Mouse (Mus musculus): ENCODE results near the gene Clmp. TPM values are rescaled to one million over a fixed set of nuclear protein-coding genes. Genes with fewer than 3 reads are reported as not detected.

Clmp gene
- 3.5 and 3.9 TPM in 2 replicates for polyA plus RNA-seq (2011; ENCODE audit: insufficient read depth, insufficient read length, low read depth, missing spikeins)

DNA sequence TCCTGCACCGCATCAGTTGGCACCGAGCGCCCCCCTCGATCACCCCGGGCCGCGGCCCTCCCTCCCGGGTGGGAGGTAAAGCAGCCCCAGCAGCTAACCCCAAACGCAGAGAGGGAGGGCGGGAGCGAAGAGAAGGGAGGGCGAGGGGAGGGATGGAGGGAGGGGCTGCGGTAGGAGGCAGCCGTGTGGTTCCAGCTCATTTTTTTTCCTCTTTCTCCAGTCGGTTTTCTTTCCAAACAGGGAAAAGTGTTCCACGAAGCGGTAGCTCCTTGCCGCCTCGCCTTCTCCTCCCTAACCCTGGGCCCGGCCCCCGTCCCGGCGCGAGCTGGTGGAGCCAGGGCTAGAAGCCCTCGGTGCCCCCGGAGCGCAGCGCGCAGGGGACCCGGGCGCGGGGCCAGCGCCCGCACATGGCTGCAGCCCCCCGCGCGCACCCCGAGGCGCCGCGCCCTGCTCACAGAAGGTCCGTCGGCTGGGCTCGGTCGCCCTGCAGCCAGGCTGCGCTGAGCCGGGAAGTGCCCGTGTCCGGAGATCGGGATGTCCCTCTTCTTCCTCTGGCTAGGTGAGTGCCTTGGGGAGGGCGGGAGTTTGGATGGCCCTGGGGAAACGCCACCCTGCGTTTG is at the start of gene Clmp:
TSS of gene Clmp (plus strand) at position 162 of the 620 bp plus-strand sequence.
- Histone ChIP-seq H3K27me3 (ENCODE audit: control insufficient read depth, insufficient read depth, low read length, poor library complexity, severe bottlenecking) (no peaks in the 10 kb centered on the region; the same call in 1 of the 2 replicates), H3K36me3 (ENCODE audit: control insufficient read depth, insufficient read depth, low read length, poor library complexity, severe bottlenecking) (no peaks in the 10 kb centered on the region), H3K4me3 (ENCODE audit: low read depth, low read length) (peak within 1 kb of the TSS; percentile 67), H3K27ac (ENCODE audit: insufficient read depth, low read length) (no peak within 1 kb of the TSS), H3K9me3 (replicated peaks; ENCODE audit: control insufficient read depth, insufficient read depth, low read length, poor library complexity, severe bottlenecking) (no peaks in the 10 kb centered on the region), H3K9ac (ENCODE audit: low read depth, poor library complexity, severe bottlenecking) (peak within 1 kb of the TSS; percentile 68), H3K4me1 (ENCODE audit: control insufficient read depth, insufficient read depth, low read length) (no peaks in the 10 kb centered on the region)
- TF ChIP-seq POLR2A (IDR thresholded peaks at IDR 0.05; ENCODE audit: insufficient read depth, low read length) (no peak), CTCF (IDR thresholded peaks at IDR 0.05; ENCODE audit: low read depth, low read length) (no peak), EP300 (IDR thresholded peaks at IDR 0.05; ENCODE audit: insufficient read depth, low read depth, low read length) (no peak)

DNA sequence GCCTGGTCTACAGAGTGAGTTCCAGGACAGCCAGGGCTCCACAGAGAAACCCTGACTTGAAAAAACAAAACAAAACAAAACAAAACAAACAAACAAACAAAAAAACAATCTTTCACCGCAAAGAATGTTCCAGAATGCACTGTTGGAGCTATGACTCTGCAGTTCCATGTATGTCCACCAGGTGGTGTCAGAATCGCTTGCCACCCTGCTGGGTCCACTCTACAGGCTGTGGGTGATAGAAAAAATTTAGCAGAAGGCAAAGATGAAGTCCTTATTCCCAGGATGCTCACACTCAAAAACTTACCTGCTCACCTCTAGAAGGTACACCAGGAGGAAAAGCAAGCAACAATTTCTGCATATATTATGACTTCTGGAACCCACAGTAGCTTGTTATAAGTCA is 49.7 kb upstream of the Clmp start:
- peaks cover 10% of the 10 kb centered on the region for H3K4me1 ChIP-seq (ENCODE audit: control insufficient read depth, insufficient read depth, low read length)
- H3K36me3 ChIP-seq (ENCODE audit: control insufficient read depth, insufficient read depth, low read length, poor library complexity, severe bottlenecking): no peaks in the 10 kb centered on the region
- H3K27me3 ChIP-seq (ENCODE audit: control insufficient read depth, insufficient read depth, low read length, poor library complexity, severe bottlenecking): no peaks in the 10 kb centered on the region
- no peak overlapping the region for H3K4me3 ChIP-seq (ENCODE audit: low read depth, low read length)
- no peak for TF ChIP-seq POLR2A (IDR thresholded peaks at IDR 0.05; ENCODE audit: insufficient read depth, low read length)
- no peak for TF ChIP-seq EP300 (IDR thresholded peaks at IDR 0.05; ENCODE audit: insufficient read depth, low read depth, low read length)
- TF ChIP-seq CTCF (IDR thresholded peaks at IDR 0.05; ENCODE audit: low read depth, low read length): peak; percentile 78
- no peak overlapping the region for H3K27ac ChIP-seq (ENCODE audit: insufficient read depth, low read length)
- no peak overlapping the region for H3K9ac ChIP-seq (ENCODE audit: low read depth, poor library complexity, severe bottlenecking)
- no peaks in the 10 kb centered on the region for H3K9me3 ChIP-seq (replicated peaks; ENCODE audit: control insufficient read depth, insufficient read depth, low read length, poor library complexity, severe bottlenecking)

GRCm38 (mm10) chr9:40637705-40638393 is 47.9 kb upstream of the Clmp start:
- Histone ChIP-seq H3K9ac (ENCODE audit: low read depth, poor library complexity, severe bottlenecking) (no peak overlapping the region), H3K27me3 (ENCODE audit: control insufficient read depth, insufficient read depth, low read length, poor library complexity, severe bottlenecking) (no peaks in the 10 kb centered on the region), H3K36me3 (ENCODE audit: control insufficient read depth, insufficient read depth, low read length, poor library complexity, severe bottlenecking) (no peaks in the 10 kb centered on the region), H3K9me3 (replicated peaks; ENCODE audit: control insufficient read depth, insufficient read depth, low read length, poor library complexity, severe bottlenecking) (no peaks in the 10 kb centered on the region), H3K4me1 (ENCODE audit: control insufficient read depth, insufficient read depth, low read length) (peaks cover 10% of the 10 kb centered on the region), H3K4me3 (ENCODE audit: low read depth, low read length) (peak overlapping the region; percentile 27), H3K27ac (ENCODE audit: insufficient read depth, low read length) (no peak overlapping the region)
- TF ChIP-seq CTCF (IDR thresholded peaks at IDR 0.05; ENCODE audit: low read depth, low read length) (no peak), POLR2A (IDR thresholded peaks at IDR 0.05; ENCODE audit: insufficient read depth, low read length) (no peak), EP300 (IDR thresholded peaks at IDR 0.05; ENCODE audit: insufficient read depth, low read depth, low read length) (no peak)

GRCm38 (mm10) chr9:40638394-40639049 is 47.2 kb upstream of the Clmp start:
- no peaks in the 10 kb centered on the region for H3K9me3 ChIP-seq (replicated peaks; ENCODE audit: control insufficient read depth, insufficient read depth, low read length, poor library complexity, severe bottlenecking)
- peak overlapping the region; percentile 27 for H3K4me3 ChIP-seq (ENCODE audit: low read depth, low read length)
- no peak for TF ChIP-seq EP300 (IDR thresholded peaks at IDR 0.05; ENCODE audit: insufficient read depth, low read depth, low read length)
- no peak for TF ChIP-seq CTCF (IDR thresholded peaks at IDR 0.05; ENCODE audit: low read depth, low read length)
- no peak for TF ChIP-seq POLR2A (IDR thresholded peaks at IDR 0.05; ENCODE audit: insufficient read depth, low read length)
- H3K9ac ChIP-seq (ENCODE audit: low read depth, poor library complexity, severe bottlenecking): no peak overlapping the region
- H3K4me1 ChIP-seq (ENCODE audit: control insufficient read depth, insufficient read depth, low read length): peaks cover 10% of the 10 kb centered on the region
- no peaks in the 10 kb centered on the region for H3K36me3 ChIP-seq (ENCODE audit: control insufficient read depth, insufficient read depth, low read length, poor library complexity, severe bottlenecking)
- H3K27ac ChIP-seq (ENCODE audit: insufficient read depth, low read length): no peak overlapping the region
- H3K27me3 ChIP-seq (ENCODE audit: control insufficient read depth, insufficient read depth, low read length, poor library complexity, severe bottlenecking): no peaks in the 10 kb centered on the region

GRCm38 (mm10) chr9:40639536-40640187 is 46.1 kb upstream of the Clmp start:
- Histone ChIP-seq H3K9me3 (replicated peaks; ENCODE audit: control insufficient read depth, insufficient read depth, low read length, poor library complexity, severe bottlenecking) (no peaks in the 10 kb centered on the region), H3K27me3 (ENCODE audit: control insufficient read depth, insufficient read depth, low read length, poor library complexity, severe bottlenecking) (no peaks in the 10 kb centered on the region), H3K4me3 (ENCODE audit: low read depth, low read length) (no peak overlapping the region), H3K9ac (ENCODE audit: low read depth, poor library complexity, severe bottlenecking) (no peak overlapping the region), H3K27ac (ENCODE audit: insufficient read depth, low read length) (no peak overlapping the region), H3K4me1 (ENCODE audit: control insufficient read depth, insufficient read depth, low read length) (peaks cover 16% of the 10 kb centered on the region), H3K36me3 (ENCODE audit: control insufficient read depth, insufficient read depth, low read length, poor library complexity, severe bottlenecking) (no peaks in the 10 kb centered on the region)
- TF ChIP-seq POLR2A (IDR thresholded peaks at IDR 0.05; ENCODE audit: insufficient read depth, low read length): no peak
- no peak for TF ChIP-seq CTCF (IDR thresholded peaks at IDR 0.05; ENCODE audit: low read depth, low read length)
- no peak for TF ChIP-seq EP300 (IDR thresholded peaks at IDR 0.05; ENCODE audit: insufficient read depth, low read depth, low read length)

All from ES-Bruce4 (cell line).